Mouse (Mus musculus) myocyte (in vitro differentiated cells): ENCODE results near the gene Myf5. TPM values are rescaled to one million over a fixed set of nuclear protein-coding genes. Genes with fewer than 3 reads are reported as not detected.

ENCODE experiments used
- H3K27me3 ChIP-seq: one replicate; pipeline ENCODE4 v1.6.1; 2011; ENCODE audit not compliant: control insufficient read depth, insufficient read depth, insufficient read length
- H3K36me3 ChIP-seq: one replicate; pipeline ENCODE4 v1.6.1; 2011; ENCODE audit not compliant: control insufficient read depth, insufficient read depth
- H3K4me2 ChIP-seq: one replicate; pipeline ENCODE4 v1.6.1; 2011; ENCODE audit warnings: low read depth, control low read depth
- H3K4me3 ChIP-seq: one replicate; pipeline ENCODE4 v1.5.1; 2011; ENCODE audit warnings: mild to moderate bottlenecking, control low read depth, moderate library complexity
- H3K79me2 ChIP-seq: one replicate; pipeline ENCODE4 v1.6.1; 2011; ENCODE audit not compliant: control insufficient read depth, insufficient read depth
- H3ac ChIP-seq: one replicate; pipeline ENCODE4 v1.6.1; 2011; ENCODE audit not compliant: control insufficient read depth, insufficient read length
- CEBPB ChIP-seq: IDR thresholded peaks from 2 replicates; pipeline ENCODE4 v1.6.1; 2011; ENCODE audit warnings: mild to moderate bottlenecking, moderate library complexity; ENCODE audit not compliant: poor library complexity, insufficient read depth, severe bottlenecking
- E2F4 ChIP-seq: IDR thresholded peaks from one replicate; pipeline ENCODE4 v1.6.1; 2011; ENCODE audit warnings: mild to moderate bottlenecking, control low read depth, moderate library complexity; ENCODE audit not compliant: insufficient read depth
- MAX ChIP-seq: IDR thresholded peaks from one replicate; pipeline ENCODE4 v1.6.1; 2011; ENCODE audit warnings: low read depth, mild to moderate bottlenecking, control low read depth
- MYOD1 ChIP-seq, 3 experiments: IDR thresholded peaks; one replicate each; pipeline ENCODE4 v1.6.1; 2011; ENCODE audit warnings: control low read depth in 2 of 3, low read depth in 2 of 3, mild to moderate bottlenecking in 2 of 3, moderate library complexity in 1 of 3; ENCODE audit not compliant: insufficient read length in 2 of 3, control insufficient read depth in 1 of 3
- MYOG ChIP-seq, 3 experiments: IDR thresholded peaks; one replicate each; pipeline ENCODE4 v1.6.1; 2011; ENCODE audit warnings: control low read depth in 2 of 3, low read depth in 2 of 3, mild to moderate bottlenecking in 2 of 3; ENCODE audit not compliant: insufficient read length in 2 of 3, control insufficient read depth in 1 of 3, insufficient read depth in 1 of 3
- POLR2A ChIP-seq: IDR thresholded peaks from one replicate; pipeline ENCODE4 v1.6.1; 2011; ENCODE audit warnings: low read depth, mild to moderate bottlenecking, control low read depth, moderate library complexity; ENCODE audit not compliant: insufficient read length
- POLR2AphosphoS2 ChIP-seq: IDR thresholded peaks from one replicate; pipeline ENCODE4 v1.6.1; 2011; ENCODE audit warnings: low read depth, control low read depth; ENCODE audit not compliant: insufficient read length
- REST ChIP-seq: IDR thresholded peaks from one replicate; pipeline ENCODE4 v1.6.1; 2011; ENCODE audit warnings: mild to moderate bottlenecking, control low read depth, moderate library complexity; ENCODE audit not compliant: insufficient read depth, insufficient read length
- SRF ChIP-seq: IDR thresholded peaks from one replicate; pipeline ENCODE4 v1.6.1; 2011; ENCODE audit warnings: low read depth; ENCODE audit not compliant: control insufficient read depth, insufficient read length
- TCF12 ChIP-seq: IDR thresholded peaks from one replicate; pipeline ENCODE4 v1.6.1; 2011; ENCODE audit warnings: mild to moderate bottlenecking, control low read depth; ENCODE audit not compliant: poor library complexity, insufficient read depth, severe bottlenecking
- TCF3 ChIP-seq: IDR thresholded peaks from one replicate; pipeline ENCODE4 v1.6.1; 2011; ENCODE audit warnings: low read depth, control low read depth; ENCODE audit not compliant: insufficient read length
- USF1 ChIP-seq: IDR thresholded peaks from one replicate; pipeline ENCODE4 v1.6.1; 2011; ENCODE audit warnings: low read depth, mild to moderate bottlenecking, control low read depth, moderate library complexity
- polyA plus RNA-seq: library from polyadenylated mRNA; unstranded; fragments of >200 nt; fragmentation: generic; extraction: Trizol; gene quantifications from one replicate; pipeline ENCODE4 v1.2.1, GENCODE M21; 2012; ENCODE audit warnings: missing spikeins

Gene Myf5
- polyA plus RNA-seq = 10.2 TPM

GRCm38 (mm10) chr10:107485870-107486269 lies at the start of gene Myf5:
Gene Myf5, minus strand, starts transcription at chr10:107486134.
- Histone ChIP-seq H3K27me3 (no peaks in the 10 kb centered on the region), H3K4me2 (peak within 1 kb of the TSS; percentile 79), H3K79me2 (peaks cover 58% of the 10 kb centered on the region), H3K4me3 (peak within 1 kb of the TSS; percentile 63), H3ac (peak within 1 kb of the TSS; percentile 27), H3K36me3 (no peaks in the 10 kb centered on the region)
- peak; percentile 7 for TF ChIP-seq POLR2A
- TF ChIP-seq MYOG (IDR thresholded peaks at IDR 0.05; ENCODE audit: control insufficient read depth in 1 of 3, insufficient read depth in 1 of 3, insufficient read length in 2 of 3, low read depth in 2 of 3) = no peak
- TF ChIP-seq MYOD1 (IDR thresholded peaks at IDR 0.05; ENCODE audit: control insufficient read depth in 1 of 3, insufficient read length in 2 of 3, low read depth in 2 of 3) = no peak
- TF ChIP-seq TCF3 = no peak
- no peak for TF ChIP-seq CEBPB
- no peak for TF ChIP-seq USF1
- no peak for TF ChIP-seq REST

GRCm38 (mm10) chr10:107528758-107529157 lies 42.8 kb upstream of the Myf5 start:
- Histone ChIP-seq H3K27me3 (no peaks in the 10 kb centered on the region), H3ac (no peak overlapping the region), H3K4me2 (no peak overlapping the region), H3K79me2 (no peaks in the 10 kb centered on the region), H3K4me3 (no peak overlapping the region), H3K36me3 (no peaks in the 10 kb centered on the region)
- TF ChIP-seq E2F4 (no peak), SRF (no peak), MYOG (IDR thresholded peaks at IDR 0.05; ENCODE audit: control insufficient read depth in 1 of 3, insufficient read depth in 1 of 3, insufficient read length in 2 of 3, low read depth in 2 of 3) (no peak), REST (no peak), POLR2AphosphoS2 (no peak), TCF3 (no peak), TCF12 (no peak), MAX (no peak), USF1 (no peak), CEBPB (no peak), POLR2A (no peak)

GRCm38 (mm10) chr10:107519216-107519615 lies 33.3 kb upstream of the Myf5 start:
- TF ChIP-seq TCF12 (no peak), MYOD1 (IDR thresholded peaks at IDR 0.05; ENCODE audit: control insufficient read depth in 1 of 3, insufficient read length in 2 of 3, low read depth in 2 of 3) (no peak), REST (no peak), MAX (no peak), POLR2AphosphoS2 (no peak), E2F4 (no peak), SRF (no peak), TCF3 (no peak), POLR2A (no peak), CEBPB (no peak)
- H3K27me3 ChIP-seq = no peaks in the 10 kb centered on the region
- no peak overlapping the region for H3K4me2 ChIP-seq
- H3K79me2 ChIP-seq = no peaks in the 10 kb centered on the region
- no peak overlapping the region for H3K4me3 ChIP-seq
- no peak overlapping the region for H3ac ChIP-seq
- no peaks in the 10 kb centered on the region for H3K36me3 ChIP-seq

GRCm38 (mm10) chr10:107516641-107517040 lies 30.7 kb upstream of the Myf5 start:
- Histone ChIP-seq H3ac (no peak overlapping the region), H3K4me3 (no peak overlapping the region), H3K36me3 (no peaks in the 10 kb centered on the region), H3K79me2 (no peaks in the 10 kb centered on the region), H3K27me3 (no peaks in the 10 kb centered on the region), H3K4me2 (peak overlapping the region; percentile 31)
- TF ChIP-seq POLR2A (no peak), MYOD1 (IDR thresholded peaks at IDR 0.05; ENCODE audit: control insufficient read depth in 1 of 3, insufficient read length in 2 of 3, low read depth in 2 of 3) (peak; percentile 6 to 70 (median 53)), TCF12 (peak; percentile 62), USF1 (peak; percentile 11), MYOG (IDR thresholded peaks at IDR 0.05; ENCODE audit: control insufficient read depth in 1 of 3, insufficient read depth in 1 of 3, insufficient read length in 2 of 3, low read depth in 2 of 3) (peak in 2 of 3 experiments; percentile 50 to 70)

GRCm38 (mm10) chr10:107514735-107515134 lies 28.8 kb upstream of the Myf5 start:
- H3K4me3 ChIP-seq = no peak overlapping the region
- no peaks in the 10 kb centered on the region for H3K79me2 ChIP-seq
- H3ac ChIP-seq = no peak overlapping the region
- TF ChIP-seq MYOG (IDR thresholded peaks at IDR 0.05; ENCODE audit: control insufficient read depth in 1 of 3, insufficient read depth in 1 of 3, insufficient read length in 2 of 3, low read depth in 2 of 3) (peak in 2 of 3 experiments; percentile 4 to 37), MYOD1 (IDR thresholded peaks at IDR 0.05; ENCODE audit: control insufficient read depth in 1 of 3, insufficient read length in 2 of 3, low read depth in 2 of 3) (peak in 2 of 3 experiments; percentile 12 to 30), USF1 (no peak), POLR2A (no peak), TCF12 (no peak), E2F4 (no peak), SRF (no peak)
- H3K4me2 ChIP-seq = peak overlapping the region; percentile 46
- H3K36me3 ChIP-seq = no peaks in the 10 kb centered on the region
- H3K27me3 ChIP-seq = no peaks in the 10 kb centered on the region
